Mouse (Mus musculus) heart, embryonic 15.5 days (tissue): ENCODE data around the gene Dnaja1. TPM values are rescaled to one million over a fixed set of nuclear protein-coding genes. Genes with fewer than 3 reads are reported as not detected.

Source experiments
- ATAC-seq: fragments of 200-750 bp; cut with Nextera tagmentation; replicated peaks from 2 replicates; pipeline ENCODE4 v1.8.0; 2017; ENCODE audit warnings: low read depth, moderate TSS enrichment; ENCODE audit not compliant: insufficient number of reproducible peaks, insufficient read depth, low FRiP score
- H3K27ac ChIP-seq: fragments of 300-500 bp; sonication (generic); 2 replicates; pipeline ENCODE4 v1.5.1; 2015; ENCODE audit warnings: mild to moderate bottlenecking, inconsistent platforms
- H3K27me3 ChIP-seq: fragments of 300-500 bp; sonication (generic); 2 replicates; pipeline ENCODE4 v1.6.1; 2015; ENCODE audit warnings: inconsistent platforms
- H3K36me3 ChIP-seq: fragments of 300-500 bp; sonication (generic); 2 replicates; pipeline ENCODE4 v1.6.1; 2015; ENCODE audit warnings: mild to moderate bottlenecking, inconsistent platforms
- H3K4me1 ChIP-seq: fragments of 300-500 bp; sonication (generic); replicated peaks from 2 replicates; pipeline ENCODE4 v1.6.1; 2015; ENCODE audit warnings: inconsistent platforms
- H3K4me2 ChIP-seq: fragments of 300-500 bp; sonication (generic); 2 replicates; pipeline ENCODE4 v1.6.1; 2015; ENCODE audit warnings: inconsistent platforms, mild to moderate bottlenecking, moderate library complexity
- H3K4me3 ChIP-seq: fragments of 300-500 bp; sonication (generic); 2 replicates; pipeline ENCODE4 v1.5.1; 2015; ENCODE audit warnings: mild to moderate bottlenecking, inconsistent platforms
- H3K9ac ChIP-seq: fragments of 300-500 bp; sonication (generic); 2 replicates; pipeline ENCODE4 v1.6.1; 2015; ENCODE audit warnings: mild to moderate bottlenecking, inconsistent platforms
- H3K9me3 ChIP-seq: fragments of 300-500 bp; sonication (generic); replicated peaks from 2 replicates; pipeline ENCODE4 v1.6.1; 2016; ENCODE audit warnings: inconsistent platforms
- WGBS: fragments of 180-500 bp; shearing (Covaris S2); methylation state at CpG from one replicate; pipeline ENCODE4 v1.1.7; 2015; ENCODE audit warnings: mixed read lengths; 5-methylcytosine and 5-hydroxymethylcytosine counted together
- polyA plus RNA-seq: library from polyadenylated mRNA; unstranded; fragments of >200 nt; fragmentation: Nextera tagmentation; extraction: Ambion mirVana; gene quantifications from 2 replicates; pipeline ENCODE4 v1.2.1, GENCODE M21; 2015

Gene Dnaja1
- polyA plus RNA-seq: 241 and 250 TPM in 2 replicates

GRCm38 (mm10) chr4:40722011-40722666 is at the start of gene Dnaja1:
TSS of gene Dnaja1 (plus strand) at chr4:40722150.
- peak; percentile 93 for ATAC-seq
- H3K4me1 ChIP-seq: peaks cover 35% of the 10 kb centered on the region
- H3K9ac ChIP-seq: peak within 1 kb of the TSS; percentile 97
- H3K4me2 ChIP-seq: peak within 1 kb of the TSS; percentile 78
- H3K9me3 ChIP-seq: no peaks in the 10 kb centered on the region
- H3K36me3 ChIP-seq: peaks cover 24% of the 10 kb centered on the region
- WGBS: under 1% methylated on average over 54 of the region's 54 CpGs
- H3K4me3 ChIP-seq: peak within 1 kb of the TSS; percentile 96
- peak within 1 kb of the TSS; percentile 100 for H3K27ac ChIP-seq
- H3K27me3 ChIP-seq: no peaks in the 10 kb centered on the region

- Histone ChIP-seq H3K4me3 (no peak overlapping the region), H3K27me3 (no peaks in the 10 kb centered on the region), H3K4me1 (peaks cover 4% of the 10 kb centered on the region), H3K9ac (no peak overlapping the region), H3K36me3 (no peaks in the 10 kb centered on the region), H3K4me2 (no peak overlapping the region), H3K9me3 (no peaks in the 10 kb centered on the region), H3K27ac (no peak overlapping the region)
- no peak for ATAC-seq
- WGBS: 90% methylated on average over 5 of the region's 5 CpGs
Observed at GRCm38 (mm10) chr4:40673526-40673925, 48.4 kb upstream of the Dnaja1 start.

DNA sequence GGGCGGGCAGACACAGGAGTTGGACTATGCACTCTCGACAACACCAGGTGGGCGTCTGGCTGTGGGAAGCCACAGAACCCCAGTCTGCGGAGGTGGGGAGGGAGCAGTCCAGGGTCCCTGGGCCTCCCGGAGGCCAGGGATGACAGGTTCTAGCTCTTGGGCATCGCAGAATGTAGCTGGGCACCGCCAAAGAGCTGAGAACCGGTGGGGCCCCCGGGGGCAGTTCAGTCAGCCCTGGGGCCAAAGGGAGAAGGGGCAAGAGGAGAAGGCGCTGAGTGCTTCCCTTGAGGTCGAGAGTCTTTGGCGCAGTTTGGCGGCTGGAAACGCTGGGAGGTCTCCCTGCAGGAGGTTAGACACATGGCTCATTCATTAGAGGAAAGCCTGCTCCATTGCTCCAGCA is 45.6 kb upstream of the Dnaja1 start:
- H3K4me3 ChIP-seq: no peak overlapping the region
- no peaks in the 10 kb centered on the region for H3K27me3 ChIP-seq
- no peaks in the 10 kb centered on the region for H3K9me3 ChIP-seq
- H3K4me1 ChIP-seq: peaks cover 4% of the 10 kb centered on the region
- 16% methylated on average over 14 of the region's 14 CpGs for WGBS
- no peak overlapping the region for H3K27ac ChIP-seq
- ATAC-seq: no peak
- H3K4me2 ChIP-seq: peak overlapping the region; percentile 27
- no peaks in the 10 kb centered on the region for H3K36me3 ChIP-seq
- H3K9ac ChIP-seq: no peak overlapping the region

- no peak overlapping the region for H3K4me3 ChIP-seq
- no peak overlapping the region for H3K4me2 ChIP-seq
- H3K9me3 ChIP-seq: no peaks in the 10 kb centered on the region
- H3K27me3 ChIP-seq: no peaks in the 10 kb centered on the region
- WGBS: 37% methylated on average over 5 of the region's 5 CpGs
- H3K27ac ChIP-seq: no peak overlapping the region
- H3K9ac ChIP-seq: no peak overlapping the region
- no peak for ATAC-seq
- H3K36me3 ChIP-seq: no peaks in the 10 kb centered on the region
- H3K4me1 ChIP-seq: peaks cover 4% of the 10 kb centered on the region
Observed at GRCm38 (mm10) chr4:40677132-40677531, 44.8 kb upstream of the Dnaja1 start.

DNA sequence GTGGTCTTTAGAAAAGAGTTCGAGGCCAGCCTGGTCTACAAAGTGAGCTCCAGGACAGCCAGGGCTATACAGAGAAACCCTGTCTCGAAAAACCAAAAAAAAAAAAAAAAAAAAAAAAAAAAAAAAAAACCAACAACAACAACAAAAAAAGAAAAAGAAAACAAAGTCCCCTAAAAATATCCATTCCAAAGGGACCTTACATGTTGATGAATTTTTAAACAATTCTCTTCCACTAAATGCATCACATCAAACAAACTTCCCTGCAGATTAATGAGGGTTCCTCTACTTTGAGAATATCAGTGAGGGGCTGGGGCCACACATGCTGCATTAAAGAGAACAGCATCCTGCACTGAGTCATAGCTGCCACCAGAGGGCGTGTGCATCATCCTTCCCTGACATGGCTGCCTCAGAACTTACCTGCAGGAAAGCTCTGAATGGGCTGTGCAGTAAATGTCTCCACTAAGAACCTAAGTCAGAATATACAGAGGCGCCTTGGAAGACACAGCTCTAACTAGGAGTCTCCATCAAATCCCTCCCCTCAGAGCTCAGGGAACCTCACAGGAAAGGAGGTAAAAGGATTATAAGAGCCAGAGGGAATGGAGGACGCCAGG is 41.6 kb upstream of the Dnaja1 start:
- H3K9me3 ChIP-seq: no peaks in the 10 kb centered on the region
- H3K9ac ChIP-seq: no peak overlapping the region
- H3K4me3 ChIP-seq: no peak overlapping the region
- H3K4me2 ChIP-seq: no peak overlapping the region
- H3K4me1 ChIP-seq: peaks cover 4% of the 10 kb centered on the region
- no peak overlapping the region for H3K27ac ChIP-seq
- ATAC-seq: no peak
- H3K36me3 ChIP-seq: no peaks in the 10 kb centered on the region
- WGBS: 55% methylated on average over 5 of the region's 5 CpGs
- H3K27me3 ChIP-seq: no peaks in the 10 kb centered on the region

DNA sequence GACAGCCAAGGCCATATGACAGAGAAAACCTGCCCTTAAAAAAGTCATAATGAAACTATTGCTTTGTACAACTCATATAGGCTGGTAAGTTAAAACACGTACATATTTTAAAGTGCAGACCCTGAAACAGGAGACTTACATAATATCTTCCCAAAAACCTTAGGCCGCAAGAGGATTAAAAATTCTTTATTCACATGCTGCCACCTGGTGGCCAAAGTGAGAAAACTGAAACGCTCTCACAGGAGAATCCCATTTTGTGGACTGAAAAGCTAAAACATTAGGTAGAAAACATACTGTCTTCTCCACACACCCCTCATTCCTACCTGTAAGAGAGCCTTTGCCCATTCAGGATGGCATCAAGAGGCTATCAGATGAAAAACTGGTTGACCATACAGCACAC is 40.0 kb upstream of the Dnaja1 start:
- Histone ChIP-seq H3K4me1 (no peaks in the 10 kb centered on the region; the same call in 1 of the 2 replicates), H3K36me3 (peaks cover 11% of the 10 kb centered on the region), H3K9me3 (no peaks in the 10 kb centered on the region), H3K4me3 (no peak overlapping the region), H3K4me2 (no peak overlapping the region), H3K27me3 (no peaks in the 10 kb centered on the region), H3K9ac (no peak overlapping the region), H3K27ac (no peak overlapping the region)
- ATAC-seq: no peak
- 18% methylated on average over 3 of the region's 3 CpGs for WGBS

DNA sequence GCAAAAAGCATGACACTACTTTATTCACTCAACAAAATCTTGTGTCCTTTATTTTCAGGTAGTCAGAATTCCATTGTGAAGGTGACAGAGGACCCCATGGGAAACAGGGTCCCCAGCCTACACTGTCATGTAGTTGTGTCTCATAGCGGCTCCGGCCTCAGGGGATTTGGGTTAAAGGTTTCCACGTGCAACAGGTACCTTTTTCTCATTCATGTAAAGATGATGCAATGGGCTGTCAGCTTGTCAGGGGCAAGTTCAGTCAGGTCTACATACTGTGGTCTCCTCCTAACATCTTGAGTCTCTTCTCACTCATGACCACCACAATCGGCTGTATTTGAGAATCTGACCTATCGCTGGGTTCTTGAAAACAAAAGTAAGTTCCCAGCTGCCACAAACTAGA is 39.6 kb upstream of the Dnaja1 start:
- peaks cover 14% of the 10 kb centered on the region for H3K36me3 ChIP-seq
- ATAC-seq: no peak
- no peak overlapping the region for H3K27ac ChIP-seq
- H3K9me3 ChIP-seq: no peaks in the 10 kb centered on the region
- no peaks in the 10 kb centered on the region for H3K27me3 ChIP-seq
- no peaks in the 10 kb centered on the region for H3K4me1 ChIP-seq
- H3K4me3 ChIP-seq: no peak overlapping the region
- no peak overlapping the region for H3K9ac ChIP-seq
- H3K4me2 ChIP-seq: no peak overlapping the region
- 89% methylated on average over 5 of the region's 5 CpGs for WGBS

DNA sequence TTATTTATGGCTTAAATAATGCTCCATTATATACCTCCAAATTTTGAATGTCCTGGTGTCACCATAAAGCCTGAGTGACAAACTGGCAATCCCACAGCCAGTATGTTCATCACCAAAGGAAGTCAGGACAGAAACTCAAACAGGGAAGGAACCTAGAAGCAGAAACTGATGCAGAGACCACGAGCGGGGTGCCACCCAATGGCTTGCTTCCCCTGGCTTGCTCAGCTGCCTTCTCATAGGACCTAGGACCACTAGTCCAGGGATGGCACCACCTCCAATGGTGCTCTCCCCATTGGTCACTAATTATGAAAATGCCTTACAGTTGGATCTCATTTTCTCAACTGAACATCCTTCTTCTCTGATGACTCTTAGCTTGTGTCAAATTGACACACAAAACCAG is 38.6 kb upstream of the Dnaja1 start:
- ATAC-seq: no peak
- Histone ChIP-seq H3K4me3 (no peak overlapping the region), H3K27me3 (no peaks in the 10 kb centered on the region), H3K27ac (no peak overlapping the region), H3K4me2 (no peak overlapping the region), H3K36me3 (peaks cover 22% of the 10 kb centered on the region), H3K4me1 (no peaks in the 10 kb centered on the region), H3K9ac (no peak overlapping the region), H3K9me3 (no peaks in the 10 kb centered on the region)
- 82% methylated on average over 2 of the region's 2 CpGs for WGBS

GRCm38 (mm10) chr4:40691100-40691499 is 30.9 kb upstream of the Dnaja1 start:
- ATAC-seq: no peak
- peaks cover 65% of the 10 kb centered on the region for H3K36me3 ChIP-seq
- 83% methylated on average over 11 of the region's 11 CpGs for WGBS
- H3K27me3 ChIP-seq: no peaks in the 10 kb centered on the region
- H3K27ac ChIP-seq: no peak overlapping the region
- no peak overlapping the region for H3K4me3 ChIP-seq
- H3K9ac ChIP-seq: no peak overlapping the region
- no peaks in the 10 kb centered on the region for H3K4me1 ChIP-seq
- H3K4me2 ChIP-seq: no peak overlapping the region
- H3K9me3 ChIP-seq: no peaks in the 10 kb centered on the region

DNA sequence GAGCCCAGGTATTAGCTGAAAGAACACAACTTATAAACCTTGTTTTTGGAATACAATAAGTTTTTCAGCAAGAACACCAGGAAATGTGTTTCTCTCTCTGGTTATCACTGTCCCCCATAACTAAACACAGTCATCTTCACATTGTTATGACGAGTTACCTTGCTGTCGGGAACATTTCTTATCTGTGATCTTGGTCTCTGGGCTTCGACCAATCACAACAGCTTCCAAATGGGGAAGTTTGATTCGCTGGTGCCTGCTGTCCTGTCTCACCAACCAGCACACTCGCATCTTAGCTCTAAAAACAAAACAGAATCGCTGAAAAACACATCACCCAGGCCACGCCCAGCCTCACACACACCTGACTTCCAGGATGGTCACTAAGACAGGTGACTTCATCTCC is 24.9 kb upstream of the Dnaja1 start:
- 70% methylated on average over 7 of the region's 7 CpGs for WGBS
- no peaks in the 10 kb centered on the region for H3K27me3 ChIP-seq
- no peak overlapping the region for H3K27ac ChIP-seq
- H3K4me3 ChIP-seq: no peak overlapping the region
- no peaks in the 10 kb centered on the region for H3K9me3 ChIP-seq
- no peak for ATAC-seq
- H3K4me2 ChIP-seq: no peak overlapping the region
- no peak overlapping the region for H3K9ac ChIP-seq
- peaks cover 6% of the 10 kb centered on the region for H3K4me1 ChIP-seq
- peaks cover 36% of the 10 kb centered on the region for H3K36me3 ChIP-seq

GRCm38 (mm10) chr4:40700216-40700615 is 21.7 kb upstream of the Dnaja1 start:
- peaks cover 17% of the 10 kb centered on the region for H3K4me1 ChIP-seq
- peaks cover 13% of the 10 kb centered on the region; the same call in 1 of the 2 replicates for H3K36me3 ChIP-seq
- H3K27me3 ChIP-seq: no peaks in the 10 kb centered on the region
- WGBS: 81% methylated on average over 8 of the region's 8 CpGs
- no peak overlapping the region for H3K4me3 ChIP-seq
- no peak overlapping the region for H3K9ac ChIP-seq
- no peaks in the 10 kb centered on the region for H3K9me3 ChIP-seq
- ATAC-seq: no peak
- H3K27ac ChIP-seq: no peak overlapping the region
- no peak overlapping the region for H3K4me2 ChIP-seq

DNA sequence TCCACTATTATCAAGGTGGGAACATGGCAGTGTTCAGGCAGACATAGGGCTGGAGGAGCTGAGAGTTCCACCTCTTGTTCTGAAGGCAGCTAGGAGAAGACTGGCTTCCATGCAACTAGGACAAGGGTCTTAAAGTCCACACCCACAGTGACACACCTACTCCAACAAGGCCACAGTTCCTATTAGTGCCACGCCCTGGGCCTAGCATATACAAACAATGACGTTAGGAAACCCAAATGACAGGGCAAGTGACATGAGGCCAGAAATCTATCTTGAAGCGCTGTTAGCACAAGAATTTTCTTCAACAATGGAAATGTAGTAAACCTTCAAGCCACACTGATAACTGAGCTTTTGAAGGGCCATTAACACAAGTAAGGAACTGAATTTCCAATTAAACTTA is 20.2 kb upstream of the Dnaja1 start:
- Histone ChIP-seq H3K4me3 (peak overlapping the region; percentile 63), H3K9ac (no peak overlapping the region), H3K27me3 (no peaks in the 10 kb centered on the region), H3K36me3 (0 out of 2 replicates have a peak, but pooled peaks cover under 1% of the 10 kb centered on the region), H3K27ac (no peak overlapping the region), H3K4me1 (peaks cover 17% of the 10 kb centered on the region), H3K9me3 (no peaks in the 10 kb centered on the region), H3K4me2 (peak overlapping the region; percentile 66)
- no peak for ATAC-seq
- WGBS: 80% methylated on average over 3 of the region's 3 CpGs
